Mouse (Mus musculus): ENCODE data around the gene Gfpt2. TPM values are rescaled to one million over a fixed set of nuclear protein-coding genes. Genes with fewer than 3 reads are reported as not detected.
A peak's percentile ranks its signal among the peaks of the same experiment; 100 is the strongest.
"Not testable (repeated sequence)": the region's sequence is repeated elsewhere in the genome, so short reads cannot be mapped to it uniquely, and the experiment has no call there.

The Gfpt2 gene
- polyA plus RNA-seq, 1 experiment = not detected

DNA sequence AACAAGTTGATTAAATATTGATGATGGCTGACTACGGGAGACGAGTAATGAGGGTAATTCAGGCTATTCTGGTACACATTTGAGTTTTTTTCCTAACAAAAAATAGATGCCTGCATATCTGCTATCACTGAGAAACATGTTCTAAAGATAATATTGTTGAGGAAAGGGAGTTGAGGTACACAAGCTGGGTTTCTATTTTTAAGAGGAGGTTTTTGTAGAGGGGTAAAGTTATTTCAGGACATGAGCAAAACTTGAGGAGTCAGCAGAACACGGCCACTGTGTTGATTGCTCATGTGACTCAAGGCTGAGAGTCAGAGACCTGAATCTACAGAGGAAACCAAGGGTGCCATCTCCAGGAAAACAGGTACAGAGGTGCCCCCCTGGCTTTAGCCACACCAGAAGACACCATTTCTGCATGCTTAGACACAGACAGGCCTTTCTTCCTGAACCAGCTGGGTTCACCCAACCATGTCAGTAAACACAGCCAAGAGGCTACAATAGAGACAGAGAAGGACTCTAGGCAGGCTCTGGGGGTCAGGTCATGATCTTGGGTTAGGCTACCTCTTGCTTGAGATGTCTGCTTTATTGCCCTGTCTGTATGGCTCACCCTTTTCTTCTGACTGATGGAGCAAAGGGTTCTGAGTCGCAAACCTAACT is 13.7 kb upstream of the Gfpt2 start:
- no peak for TF ChIP-seq CTCF (IDR thresholded peaks at IDR 0.05; ENCODE audit: low read depth, low read length)
- no peak overlapping the region for H3K4me3 ChIP-seq (ENCODE audit: insufficient read depth, low read length)
- H3K27ac ChIP-seq (ENCODE audit: insufficient read depth, low read depth, low read length) = no peak overlapping the region
- no peaks in the 10 kb centered on the region for H3K4me1 ChIP-seq (ENCODE audit: control insufficient read depth, insufficient read depth, low read length)

DNA sequence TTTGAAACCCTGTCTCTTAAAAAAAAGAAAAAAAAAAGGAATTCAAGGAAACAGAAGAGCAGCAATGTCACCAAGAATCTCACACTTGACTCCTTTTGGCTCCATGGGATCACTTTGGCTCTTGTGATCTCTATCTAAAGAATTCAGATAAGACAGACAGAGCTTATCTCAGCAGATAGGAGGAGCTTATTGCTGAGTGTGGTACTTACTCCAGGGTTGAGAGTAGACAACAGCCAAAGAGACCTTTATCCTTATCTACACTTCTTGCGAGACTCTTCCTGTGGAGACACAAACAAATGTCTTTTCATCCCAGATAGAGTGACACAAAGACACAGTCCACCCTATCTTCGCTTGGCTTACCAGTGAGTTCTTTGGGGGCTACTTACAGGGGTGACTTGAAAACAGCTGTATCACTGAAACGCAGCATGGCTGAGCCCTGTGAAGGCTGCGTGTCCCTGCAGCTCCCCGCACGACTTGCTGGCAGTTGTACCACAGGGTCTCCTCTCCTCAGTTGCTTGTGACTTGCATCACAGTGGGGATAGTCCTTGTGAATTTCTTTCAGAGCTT is 12.1 kb upstream of the Gfpt2 start:
- TF ChIP-seq POLR2A (IDR thresholded peaks at IDR 0.05; ENCODE audit: borderline replicate concordance, low read depth, low read length) = no peak
- TF ChIP-seq CTCF (IDR thresholded peaks at IDR 0.05; ENCODE audit: low read depth, low read length) = no peak
- Histone ChIP-seq H3K4me1 (ENCODE audit: control insufficient read depth, insufficient read depth, low read length) (no peaks in the 10 kb centered on the region), H3K27ac (ENCODE audit: insufficient read depth, low read depth, low read length) (no peak overlapping the region), H3K4me3 (ENCODE audit: insufficient read depth, low read length) (no peak overlapping the region)

DNA sequence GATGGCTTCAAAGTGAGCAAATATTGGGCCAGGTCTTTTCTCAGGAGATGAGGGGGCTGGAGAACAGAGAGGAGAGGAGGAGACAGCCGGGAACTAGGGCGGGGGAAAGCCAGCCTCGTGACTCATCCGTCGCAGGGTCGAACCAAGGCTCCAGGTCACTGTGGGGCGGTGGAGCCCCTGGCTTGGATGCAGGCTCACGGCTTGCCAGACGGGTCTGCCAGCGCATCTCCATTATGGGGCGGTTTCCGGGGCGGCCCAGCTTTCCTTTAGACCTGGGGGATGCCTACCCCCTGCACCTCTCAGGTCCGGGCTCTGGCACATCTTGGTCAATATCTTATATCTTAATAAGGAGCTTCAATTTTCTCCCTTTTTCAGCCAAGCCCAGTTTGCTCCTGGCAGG is 847 bp upstream of the Gfpt2 start:
- H3K4me1 ChIP-seq (ENCODE audit: control insufficient read depth, insufficient read depth, low read length) = 0 out of 2 replicates have a peak, but pooled peaks cover 3% of the 10 kb centered on the region
- no peak overlapping the region for H3K27ac ChIP-seq (ENCODE audit: insufficient read depth, low read depth, low read length)
- TF ChIP-seq POLR2A (IDR thresholded peaks at IDR 0.05; ENCODE audit: borderline replicate concordance, low read depth, low read length) = no peak
- H3K4me3 ChIP-seq (ENCODE audit: insufficient read depth, low read length) = no peak overlapping the region

DNA sequence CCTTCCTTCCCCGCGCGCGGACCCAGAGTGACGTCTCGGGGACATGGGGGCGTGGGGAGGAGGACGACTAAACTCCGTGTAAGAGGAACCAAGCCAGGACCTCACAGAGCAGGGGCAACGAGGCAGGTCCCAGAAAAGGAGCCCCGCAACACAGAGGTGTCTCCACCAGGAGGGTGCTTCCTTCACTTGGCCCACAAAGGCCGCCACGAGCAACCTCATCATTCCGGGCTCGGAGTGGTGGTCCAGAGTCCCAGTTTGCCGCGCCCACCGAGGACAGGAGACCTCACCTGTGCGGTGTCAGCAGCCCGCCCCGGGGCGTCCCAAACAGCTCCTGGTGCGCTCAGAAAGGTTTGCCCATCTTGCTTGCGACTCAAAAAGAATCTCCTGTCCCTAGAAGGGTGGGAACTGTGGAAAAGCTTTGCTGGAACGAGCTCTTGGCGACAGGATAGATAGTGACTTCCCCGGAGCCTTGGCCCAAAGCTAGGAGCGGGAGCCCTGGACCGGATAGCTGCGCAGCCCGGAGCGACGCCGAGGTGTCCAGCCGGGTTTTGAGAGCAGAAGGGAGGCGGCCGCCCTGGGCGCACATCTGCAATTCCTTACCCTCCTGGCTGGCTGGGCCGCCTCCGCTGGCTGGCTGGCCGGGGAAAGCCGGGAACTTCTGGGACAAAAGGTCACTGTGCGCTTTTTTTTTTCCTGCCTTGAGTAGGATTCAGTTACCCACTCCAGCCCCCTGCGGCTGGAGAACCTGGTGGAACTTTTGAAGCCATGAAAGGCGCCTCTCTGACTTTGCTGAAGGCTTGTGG is 565 bp downstream of the Gfpt2 start:
- TF ChIP-seq CTCF (IDR thresholded peaks at IDR 0.05; ENCODE audit: low read depth, low read length) = no peak; the same call in 1 of the 2 replicates
- no peak for TF ChIP-seq POLR2A (IDR thresholded peaks at IDR 0.05; ENCODE audit: borderline replicate concordance, low read depth, low read length)
- Histone ChIP-seq H3K4me1 (ENCODE audit: control insufficient read depth, insufficient read depth, low read length) (0 out of 2 replicates have a peak, but pooled peaks cover 3% of the 10 kb centered on the region), H3K4me3 (ENCODE audit: insufficient read depth, low read length) (peak overlapping the region; percentile 42), H3K27ac (ENCODE audit: insufficient read depth, low read depth, low read length) (no peak overlapping the region)

DNA sequence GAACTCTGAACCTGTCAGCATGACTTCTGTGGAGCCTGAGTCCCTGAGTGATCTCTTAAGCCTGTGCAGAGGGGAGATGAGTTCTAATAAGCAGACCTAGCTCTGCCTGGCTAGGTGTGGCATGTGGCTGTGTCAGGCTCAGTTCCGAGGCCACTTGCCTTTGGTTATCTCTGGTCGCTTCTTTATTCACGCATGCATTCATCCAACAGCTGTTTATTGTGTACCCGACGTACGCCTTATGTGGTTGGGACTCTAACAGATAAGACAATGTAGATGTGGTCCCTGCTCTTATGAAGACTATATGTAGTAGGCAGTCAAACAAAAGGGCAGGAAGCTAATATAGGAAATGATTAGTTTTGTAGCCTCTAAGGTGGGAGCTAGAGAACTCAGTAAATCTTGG is 5.0 kb downstream of the Gfpt2 start:
- TF ChIP-seq POLR2A (IDR thresholded peaks at IDR 0.05; ENCODE audit: borderline replicate concordance, low read depth, low read length) = no peak
- TF ChIP-seq CTCF (IDR thresholded peaks at IDR 0.05; ENCODE audit: low read depth, low read length) = no peak
- no peak overlapping the region for H3K4me3 ChIP-seq (ENCODE audit: insufficient read depth, low read length)

GRCm38 (mm10) chr11:49801516-49801915 is 7.5 kb downstream of the Gfpt2 start:
- TF ChIP-seq POLR2A (IDR thresholded peaks at IDR 0.05; ENCODE audit: borderline replicate concordance, low read depth, low read length) (no peak), CTCF (IDR thresholded peaks at IDR 0.05; ENCODE audit: low read depth, low read length) (no peak)
- Histone ChIP-seq H3K27ac (ENCODE audit: insufficient read depth, low read depth, low read length) (no peak overlapping the region), H3K4me3 (ENCODE audit: insufficient read depth, low read length) (no peak overlapping the region), H3K4me1 (ENCODE audit: control insufficient read depth, insufficient read depth, low read length) (0 out of 2 replicates have a peak, but pooled peaks cover 2% of the 10 kb centered on the region)

More for the DNA sequence above, 5.0 kb downstream of the Gfpt2 start:
- Histone ChIP-seq H3K27ac (ENCODE audit: insufficient read depth, low read depth, low read length) (no peak overlapping the region), H3K4me1 (ENCODE audit: control insufficient read depth, insufficient read depth, low read length) (0 out of 2 replicates have a peak, but pooled peaks cover 3% of the 10 kb centered on the region)

DNA sequence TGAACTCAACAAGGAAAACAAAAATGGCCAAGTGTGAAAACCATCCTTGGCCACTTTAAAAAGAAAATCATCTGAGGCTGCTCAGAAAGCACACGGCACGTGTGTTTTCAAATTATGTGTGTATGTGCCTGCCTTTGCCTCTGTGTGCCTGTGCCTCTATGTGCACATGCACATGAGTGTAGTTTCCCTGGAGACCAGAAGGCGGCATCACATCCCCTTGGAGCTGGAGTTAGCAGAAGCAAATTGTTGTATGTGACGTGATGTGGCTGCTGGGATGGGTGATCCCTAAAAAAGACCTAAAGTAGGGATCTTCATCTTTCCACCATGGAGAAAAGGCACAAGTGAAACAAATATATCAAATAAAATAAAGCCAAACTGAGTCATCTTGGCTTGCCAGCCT is 9.8 kb downstream of the Gfpt2 start:
- Histone ChIP-seq H3K4me1 (ENCODE audit: control insufficient read depth, insufficient read depth, low read length) (no peaks in the 10 kb centered on the region), H3K4me3 (ENCODE audit: insufficient read depth, low read length) (no peak overlapping the region), H3K27ac (ENCODE audit: insufficient read depth, low read depth, low read length) (no peak overlapping the region)
- TF ChIP-seq POLR2A (IDR thresholded peaks at IDR 0.05; ENCODE audit: borderline replicate concordance, low read depth, low read length) = no peak
- TF ChIP-seq CTCF (IDR thresholded peaks at IDR 0.05; ENCODE audit: low read depth, low read length) = no peak

DNA sequence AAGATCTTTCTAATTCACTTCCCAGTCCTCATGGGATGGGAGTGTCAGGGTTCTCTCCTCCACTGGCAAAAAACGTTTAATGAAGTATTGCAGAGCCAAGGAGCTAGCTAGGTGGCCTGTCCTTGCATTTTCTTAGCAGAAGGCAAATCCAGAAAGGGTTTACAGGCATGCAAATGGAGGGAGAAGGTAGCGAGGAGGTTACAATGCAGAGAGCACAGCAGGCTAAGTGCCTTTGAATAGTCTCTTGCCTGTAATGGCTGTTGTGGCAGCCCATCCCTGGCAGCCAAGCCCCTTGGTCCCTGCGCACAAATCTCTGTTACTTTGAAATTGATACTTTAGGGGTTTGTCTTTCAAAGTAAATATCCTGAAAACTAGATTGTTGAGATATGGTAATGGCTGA is 12.2 kb downstream of the Gfpt2 start:
- no peak overlapping the region for H3K4me3 ChIP-seq (ENCODE audit: insufficient read depth, low read length)
- no peak overlapping the region for H3K27ac ChIP-seq (ENCODE audit: insufficient read depth, low read depth, low read length)
- peaks cover 5% of the 10 kb centered on the region for H3K4me1 ChIP-seq (ENCODE audit: control insufficient read depth, insufficient read depth, low read length)
- TF ChIP-seq CTCF (IDR thresholded peaks at IDR 0.05; ENCODE audit: low read depth, low read length) (no peak), POLR2A (IDR thresholded peaks at IDR 0.05; ENCODE audit: borderline replicate concordance, low read depth, low read length) (no peak)

DNA sequence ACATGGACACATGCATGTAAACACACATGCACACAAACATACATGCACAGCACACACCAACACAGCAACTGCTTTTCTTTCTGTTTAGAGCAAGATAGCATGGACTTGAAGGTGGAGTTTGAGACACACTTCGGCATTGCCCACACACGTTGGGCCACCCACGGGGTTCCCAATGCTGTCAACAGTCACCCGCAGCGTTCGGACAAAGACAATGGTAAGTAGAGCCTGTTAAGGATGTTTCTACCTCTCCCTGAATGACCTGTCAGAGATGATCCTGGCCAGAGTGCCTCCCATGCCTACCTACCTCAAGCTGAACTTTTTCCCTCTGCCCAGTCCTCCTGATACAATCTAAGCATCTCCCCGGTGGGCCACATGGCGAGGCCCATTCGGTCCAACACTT is 15.0 kb downstream of the Gfpt2 start:
- no peak overlapping the region for H3K4me3 ChIP-seq (ENCODE audit: insufficient read depth, low read length)
- TF ChIP-seq POLR2A (IDR thresholded peaks at IDR 0.05; ENCODE audit: borderline replicate concordance, low read depth, low read length) (no peak), CTCF (IDR thresholded peaks at IDR 0.05; ENCODE audit: low read depth, low read length) (no peak)
- H3K4me1 ChIP-seq (ENCODE audit: control insufficient read depth, insufficient read depth, low read length) = peaks cover 11% of the 10 kb centered on the region
- H3K27ac ChIP-seq (ENCODE audit: insufficient read depth, low read depth, low read length) = no peak overlapping the region

DNA sequence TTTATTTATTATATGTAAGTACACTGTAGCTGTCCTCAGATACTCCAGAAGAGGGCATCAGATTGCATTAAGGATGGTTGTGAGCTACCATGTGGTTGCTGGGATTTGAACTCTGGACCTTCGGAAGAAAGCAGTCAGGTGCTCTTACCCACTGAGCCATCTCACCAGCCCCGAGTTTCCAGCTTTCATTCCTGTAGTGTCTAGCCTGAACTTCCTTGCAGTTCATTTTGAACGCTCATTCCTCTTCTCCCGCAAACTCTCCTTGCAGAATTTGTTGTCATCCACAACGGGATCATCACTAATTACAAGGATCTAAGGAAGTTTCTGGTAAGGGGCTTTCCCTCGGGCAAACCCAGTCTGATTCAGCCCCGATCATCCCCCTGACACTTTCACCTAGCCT is 16.7 kb downstream of the Gfpt2 start:
- not testable (repeated sequence) for H3K4me3 ChIP-seq (ENCODE audit: insufficient read depth, low read length); H3K27ac ChIP-seq (ENCODE audit: insufficient read depth, low read depth, low read length)
- peaks cover 11% of the 10 kb centered on the region for H3K4me1 ChIP-seq (ENCODE audit: control insufficient read depth, insufficient read depth, low read length)

All from bone marrow macrophage, adult 2 months (primary cell).